Mouse (Mus musculus) neural tube, embryonic 11.5 days (tissue): ENCODE measurements around the gene Lrrc74b. TPM values are rescaled to one million over a fixed set of nuclear protein-coding genes. Genes with fewer than 3 reads are reported as not detected.

Experiments used
- ATAC-seq: fragments of 200-750 bp; cut with Nextera tagmentation; 2 replicates; pipeline ENCODE4 v1.8.0; 2017; ENCODE audit warnings: moderate number of reproducible peaks, mild to moderate bottlenecking, moderate TSS enrichment, moderate library complexity; ENCODE audit not compliant: insufficient read depth, low FRiP score, low TSS enrichment
- DNase-seq: peaks from one replicate; pipeline ENCODE4 v3.0.0-alpha.2; 2015; ENCODE audit warnings: low spot score
- H3K27ac ChIP-seq: fragments of 300-500 bp; sonication (generic); 2 replicates; pipeline ENCODE4 v1.5.1; 2014; ENCODE audit warnings: low read depth, mild to moderate bottlenecking, low read length
- H3K27me3 ChIP-seq: fragments of 300-500 bp; sonication (generic); 2 replicates; pipeline ENCODE4 v1.6.1; 2014; ENCODE audit warnings: mild to moderate bottlenecking, low read length, mixed read lengths; ENCODE audit not compliant: control insufficient read depth, insufficient read depth
- H3K36me3 ChIP-seq: fragments of 300-500 bp; sonication (generic); 2 replicates; pipeline ENCODE4 v1.6.1; 2014; ENCODE audit warnings: mild to moderate bottlenecking, low read length, moderate library complexity, mixed read lengths; ENCODE audit not compliant: control insufficient read depth, insufficient read depth
- H3K4me1 ChIP-seq: fragments of 300-500 bp; sonication (generic); 2 replicates; pipeline ENCODE4 v1.6.1; 2014; ENCODE audit warnings: low read length, mixed read lengths; ENCODE audit not compliant: control insufficient read depth, insufficient read depth
- H3K4me2 ChIP-seq: fragments of 300-500 bp; sonication (generic); 2 replicates; pipeline ENCODE4 v1.6.1; 2014; ENCODE audit warnings: low read depth, mild to moderate bottlenecking, moderate library complexity
- H3K4me3 ChIP-seq: fragments of 300-500 bp; sonication (generic); 2 replicates; pipeline ENCODE4 v1.5.1; 2014; ENCODE audit warnings: low read depth, low read length
- H3K9ac ChIP-seq: fragments of 300-500 bp; sonication (generic); 2 replicates; pipeline ENCODE4 v1.6.1; 2014; ENCODE audit warnings: mild to moderate bottlenecking, low read length
- H3K9me3 ChIP-seq: fragments of 300-500 bp; sonication (generic); 2 replicates; pipeline ENCODE4 v1.6.1; 2016; ENCODE audit warnings: low read length; ENCODE audit not compliant: control insufficient read depth
- WGBS: fragments of 180-500 bp; shearing (Covaris S2); extraction: QIAGEN DNeasy Blood & Tissue Kit; methylation state at CpG from one replicate; pipeline ENCODE4 v1.1.7; 2014; 5-methylcytosine and 5-hydroxymethylcytosine counted together
- polyA plus RNA-seq: library from polyadenylated mRNA; unstranded; fragments of >200 nt; fragmentation: Nextera tagmentation; extraction: Ambion mirVana; gene quantifications from 2 replicates; pipeline ENCODE4 v1.2.1, GENCODE M21; 2014

The Lrrc74b gene
- polyA plus RNA-seq, 1 experiment from 2014 or later = 0.20 TPM

GRCm38 (mm10) chr16:17502681-17503080 is 58.4 kb downstream of the Lrrc74b start:
- DNase-seq (no peak), ATAC-seq (no peak)
- no peaks in the 10 kb centered on the region for H3K9me3 ChIP-seq
- no peak overlapping the region for H3K4me2 ChIP-seq
- H3K27me3 ChIP-seq = no peaks in the 10 kb centered on the region
- no peaks in the 10 kb centered on the region for H3K36me3 ChIP-seq
- no peak overlapping the region for H3K4me3 ChIP-seq
- H3K27ac ChIP-seq = no peak overlapping the region
- peaks cover 6% of the 10 kb centered on the region for H3K4me1 ChIP-seq
- no peak overlapping the region for H3K9ac ChIP-seq
- WGBS = 84% methylated on average over 4 of the region's 4 CpGs

GRCm38 (mm10) chr16:17499249-17499883 is 61.7 kb downstream of the Lrrc74b start:
- ATAC-seq = peak; percentile 55; the same call in 1 of the 2 replicates
- Histone ChIP-seq H3K4me1 (peaks cover 8% of the 10 kb centered on the region), H3K27me3 (no peaks in the 10 kb centered on the region), H3K4me2 (no peak overlapping the region), H3K36me3 (no peaks in the 10 kb centered on the region), H3K4me3 (no peak overlapping the region), H3K9ac (no peak overlapping the region), H3K9me3 (no peaks in the 10 kb centered on the region), H3K27ac (no peak overlapping the region)
- 16% methylated on average over 10 of the region's 10 CpGs for WGBS
- DNase-seq = peak; percentile 64

GRCm38 (mm10) chr16:17496499-17497305 is 64.3 kb downstream of the Lrrc74b start:
- no peaks in the 10 kb centered on the region for H3K27me3 ChIP-seq
- no peak for ATAC-seq
- peaks cover 8% of the 10 kb centered on the region for H3K4me1 ChIP-seq
- 64% methylated on average over 2 of the region's 2 CpGs for WGBS
- DNase-seq = no peak
- H3K4me3 ChIP-seq = no peak overlapping the region
- H3K9ac ChIP-seq = no peak overlapping the region
- H3K9me3 ChIP-seq = no peaks in the 10 kb centered on the region
- no peak overlapping the region for H3K4me2 ChIP-seq
- H3K27ac ChIP-seq = no peak overlapping the region
- H3K36me3 ChIP-seq = no peaks in the 10 kb centered on the region

Other genes starting within 250 kb of the Lrrc74b start
- gene Serpind1, start 229.9 kb downstream of the Lrrc74b start, polyA plus RNA-seq = 0.15 and 0.23 TPM in 2 replicates
- 7.3 and 7.7 TPM in 2 replicates for gene Snap29, start 155.3 kb downstream of the Lrrc74b start, polyA plus RNA-seq
- 42.8 and 51.2 TPM in 2 replicates for gene Pi4ka, start 154.9 kb downstream of the Lrrc74b start, polyA plus RNA-seq
- 86.5 and 93.8 TPM in 2 replicates for gene Crkl, start 109.3 kb downstream of the Lrrc74b start, polyA plus RNA-seq
- gene Aifm3, start 71.6 kb downstream of the Lrrc74b start, polyA plus RNA-seq = 0.77 and 0.88 TPM in 2 replicates
- 87.4 and 92.7 TPM in 2 replicates for gene Lztr1, start 52.6 kb downstream of the Lrrc74b start, polyA plus RNA-seq
- gene Thap7, start 30.1 kb downstream of the Lrrc74b start, polyA plus RNA-seq = 39.6 and 51.4 TPM in 2 replicates
- gene P2rx6, start 638 bp upstream of the Lrrc74b start, polyA plus RNA-seq = 0.23 and 0.41 TPM in 2 replicates
- 1.7 and 2.9 TPM in 2 replicates for gene Slc7a4, start 22.0 kb upstream of the Lrrc74b start, polyA plus RNA-seq
- gene Smpd4, start 58.1 kb upstream of the Lrrc74b start, polyA plus RNA-seq = 41.2 and 45.3 TPM in 2 replicates
- 3.5 and 4.7 TPM in 2 replicates for gene Ccdc74a, start 85.2 kb upstream of the Lrrc74b start, polyA plus RNA-seq
- 40.2 and 40.4 TPM in 2 replicates for gene Med15, start 171.6 kb upstream of the Lrrc74b start, polyA plus RNA-seq
- gene Klhl22, start 198.4 kb upstream of the Lrrc74b start, polyA plus RNA-seq = 62.1 and 62.4 TPM in 2 replicates
- 9.5 and 13.1 TPM in 2 replicates for gene Scarf2, start 236.0 kb upstream of the Lrrc74b start, polyA plus RNA-seq